Mouse (Mus musculus) mouse embryonic stem cell (cell line): ENCODE measurements around the gene Reln.

ENCODE experiments used
- in situ Hi-C, 2 experiments: fragments of 300-500 bp; cut with MboI; formaldehyde crosslinking; loops; 1 replicate in 1 of 2; 3 replicates in 1 of 2; pipeline ENCODE4 v1.14.3; 2019 to 2020; ENCODE audit warnings: low sequenced_read_pairs in 2 of 2, low pct_unique_long_range_greater_than_20kb in 1 of 2, mixed read lengths in 1 of 2; ENCODE audit not compliant: unreplicated experiment in 1 of 2

Reln gene

DNA sequence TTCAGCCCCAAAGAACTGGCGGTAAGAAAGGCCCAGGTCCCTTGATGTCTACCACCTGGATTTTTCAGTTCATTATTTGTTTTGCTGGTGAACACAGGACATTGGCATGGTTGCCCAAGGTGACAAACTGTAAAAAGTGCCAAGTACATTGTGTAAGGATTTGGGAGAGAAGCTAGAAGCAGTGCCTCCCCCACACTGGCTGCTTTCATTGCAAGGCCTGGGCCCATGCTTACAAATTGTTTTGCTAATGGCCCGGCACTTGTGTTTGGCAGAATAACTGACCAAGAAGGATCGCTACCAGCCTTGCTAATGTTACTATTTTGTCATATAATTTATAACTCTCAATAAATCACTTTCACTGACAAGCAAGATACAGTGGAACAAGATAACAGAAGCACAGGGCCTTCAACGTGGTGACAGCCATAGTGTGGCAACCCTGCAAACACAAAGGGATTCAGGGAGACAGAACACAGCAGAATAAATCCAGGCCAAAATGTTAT is 425.2 kb downstream of the Reln start:
- in situ Hi-C loops, result no loop called here

DNA sequence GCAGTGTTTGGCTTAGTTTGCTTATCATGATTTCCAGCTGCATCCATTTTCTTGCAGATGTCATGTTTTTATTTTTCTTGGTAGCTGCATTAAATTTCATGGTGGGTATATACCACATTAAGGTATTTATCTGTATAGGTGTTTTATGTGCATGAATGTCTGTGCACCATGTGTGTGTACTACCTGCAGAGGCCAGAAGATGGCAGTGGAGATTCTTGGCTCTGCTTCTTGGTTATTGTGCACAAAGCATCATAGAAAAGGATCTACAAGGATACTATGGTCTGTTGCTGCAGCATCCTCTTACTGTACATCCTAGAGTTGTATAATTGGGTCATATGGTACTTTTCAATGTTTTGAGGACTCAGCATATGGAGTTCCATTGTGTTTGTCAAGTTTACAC is 428.5 kb downstream of the Reln start:
- in situ Hi-C loops, result no loop called here

DNA sequence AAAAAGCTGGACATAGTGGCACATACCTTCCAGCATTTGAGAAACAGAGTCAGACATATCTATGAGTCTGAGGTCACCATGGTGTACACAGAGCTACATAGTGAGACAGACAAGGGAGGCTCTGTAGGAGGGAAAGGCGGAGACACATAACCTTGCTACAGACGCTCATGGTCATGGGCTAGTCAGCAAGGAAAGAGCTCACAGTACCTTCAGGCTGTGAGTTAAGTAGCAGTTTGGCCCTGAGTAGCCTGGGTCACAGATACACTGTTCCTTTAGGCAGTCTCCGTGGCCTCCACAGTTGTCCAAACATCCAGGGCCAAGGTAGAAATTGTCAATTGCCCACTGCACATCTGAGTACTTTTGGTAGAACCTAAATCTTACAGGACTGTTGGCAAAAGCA is 429.7 kb downstream of the Reln start:
- in situ Hi-C loops, result no loop called here

DNA sequence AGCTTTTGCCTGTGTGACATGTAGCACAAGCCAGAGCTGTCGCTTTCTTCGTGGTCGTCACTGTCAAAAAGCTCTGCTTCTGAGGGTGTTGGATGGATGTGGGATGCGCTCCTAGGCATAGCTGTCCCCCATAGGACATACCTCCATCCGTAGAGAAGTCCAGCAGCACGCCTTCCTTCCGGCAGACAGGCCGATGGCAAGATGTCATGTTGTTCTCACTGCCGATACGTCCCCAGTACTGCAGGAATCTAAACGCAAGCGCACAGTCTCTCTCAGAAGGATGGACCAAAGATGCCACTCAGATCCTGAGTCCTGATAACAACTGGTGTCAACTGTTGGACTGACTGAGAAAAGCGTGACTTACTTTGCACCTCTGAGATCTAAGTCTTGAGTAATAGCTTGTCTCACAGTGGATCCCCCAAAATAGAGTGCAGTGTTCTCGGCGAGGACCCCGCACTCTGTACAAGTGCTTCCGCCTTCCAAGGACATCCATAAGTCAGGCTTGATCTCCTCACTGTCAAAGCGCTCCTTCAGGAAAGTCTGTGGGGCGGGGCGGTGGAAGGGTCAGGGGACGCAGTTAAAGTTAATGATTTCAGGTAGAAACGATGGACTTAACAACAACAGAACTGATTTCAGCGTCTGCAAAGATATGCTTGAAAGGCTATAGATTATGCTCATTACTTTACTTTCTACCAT is 431.5 kb downstream of the Reln start:
- in situ Hi-C loops, result no loop called here

DNA sequence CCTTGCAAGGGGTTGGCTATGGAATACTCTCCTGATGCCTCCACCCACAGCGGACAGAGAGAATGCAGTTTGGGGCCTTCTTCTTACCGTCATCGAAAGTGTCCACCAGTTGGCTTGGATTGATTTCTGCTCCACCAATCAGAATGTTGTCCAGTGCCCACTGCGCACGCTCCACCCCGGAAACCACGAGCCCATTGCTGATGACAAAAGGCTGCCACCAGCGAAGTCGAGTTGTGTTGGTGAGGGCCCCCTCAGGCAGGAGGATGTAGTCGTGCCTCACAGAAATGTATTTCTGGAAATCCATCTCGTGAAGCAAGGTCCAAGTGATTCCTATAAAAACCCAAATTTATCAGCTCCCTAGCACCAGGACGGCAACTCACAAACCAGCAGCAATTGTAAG is 433.8 kb downstream of the Reln start:
- in situ Hi-C loops, result no loop called here

DNA sequence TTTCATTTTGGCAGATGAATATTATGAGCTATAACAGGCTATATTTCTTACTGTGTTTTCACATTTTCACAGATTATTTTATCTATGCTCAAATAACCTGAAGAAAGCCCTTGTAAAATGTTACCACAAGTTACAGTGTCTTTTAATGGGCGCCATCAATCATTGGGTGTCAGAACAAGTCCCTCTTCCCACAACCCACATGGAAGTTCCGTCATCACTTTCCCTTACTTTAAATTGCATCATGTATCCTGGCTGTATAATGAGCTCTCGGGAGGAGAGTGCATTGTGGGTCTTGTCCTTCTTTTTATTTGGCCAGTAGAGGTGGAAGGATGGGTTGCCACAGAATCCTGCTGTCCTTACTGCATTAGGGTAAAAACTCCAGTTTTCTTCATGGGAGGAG is 434.8 kb downstream of the Reln start:
- in situ Hi-C loops, result no loop called here

DNA sequence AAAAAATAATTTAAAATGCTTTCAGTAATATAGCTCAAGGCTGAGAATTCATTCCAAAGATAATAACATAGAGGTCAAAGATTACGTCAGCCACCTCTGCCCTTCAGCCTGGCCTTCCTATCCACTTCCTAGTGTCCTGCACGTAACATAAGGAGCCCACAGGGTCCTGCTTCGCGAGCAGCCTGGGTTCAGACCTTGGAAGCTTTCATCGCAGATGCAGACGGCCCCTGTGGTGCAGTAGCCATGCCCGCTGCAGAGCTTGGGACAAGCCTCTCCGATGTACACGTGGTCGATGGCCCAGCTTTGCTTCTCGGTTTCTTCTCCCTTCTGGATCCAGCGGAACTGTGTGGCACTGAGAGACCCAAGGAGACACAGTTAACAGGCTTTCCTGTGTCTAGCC is 443.1 kb downstream of the Reln start:
- in situ Hi-C loops, result no loop called here

DNA sequence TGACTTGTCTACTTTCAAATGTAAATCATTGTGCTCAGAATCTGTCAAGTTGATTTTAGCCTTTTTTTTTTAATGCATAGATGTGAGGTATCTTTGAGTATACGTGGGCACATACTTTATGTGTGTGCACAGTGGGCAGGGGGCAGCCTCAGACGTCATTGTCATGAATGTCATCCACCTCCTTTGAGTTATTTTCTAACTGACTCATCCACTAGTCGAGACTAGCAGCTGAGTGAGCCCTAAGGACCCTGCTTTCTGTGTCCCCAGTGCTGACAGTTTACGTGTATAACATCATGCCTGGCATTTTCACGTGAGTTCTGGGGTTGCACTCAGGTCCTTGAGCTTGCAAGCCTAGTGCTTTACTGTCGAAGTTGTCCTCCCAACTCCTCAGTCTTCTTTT is 443.6 kb downstream of the Reln start:
- in situ Hi-C loops, result no loop called here

DNA sequence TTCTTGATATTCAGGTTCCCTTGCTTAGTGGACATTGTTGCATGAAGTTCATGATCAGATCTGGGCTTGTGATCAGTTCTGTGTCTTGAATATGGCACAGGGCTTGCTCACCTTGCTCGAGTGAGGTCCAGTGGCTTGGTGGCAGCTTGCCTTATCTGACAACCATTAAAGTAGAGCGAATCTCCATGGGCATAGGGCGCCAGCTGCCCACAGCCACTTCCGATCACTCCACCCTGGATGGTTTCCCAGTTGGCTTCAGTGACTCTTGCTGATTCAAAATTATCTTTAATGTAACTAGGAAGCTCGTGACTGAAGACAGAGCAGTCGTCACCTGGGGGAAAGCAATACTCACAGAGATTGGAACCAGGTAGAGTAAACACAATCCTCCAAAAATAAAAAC is 445.6 kb downstream of the Reln start:
- in situ Hi-C loops, result no loop called here

DNA sequence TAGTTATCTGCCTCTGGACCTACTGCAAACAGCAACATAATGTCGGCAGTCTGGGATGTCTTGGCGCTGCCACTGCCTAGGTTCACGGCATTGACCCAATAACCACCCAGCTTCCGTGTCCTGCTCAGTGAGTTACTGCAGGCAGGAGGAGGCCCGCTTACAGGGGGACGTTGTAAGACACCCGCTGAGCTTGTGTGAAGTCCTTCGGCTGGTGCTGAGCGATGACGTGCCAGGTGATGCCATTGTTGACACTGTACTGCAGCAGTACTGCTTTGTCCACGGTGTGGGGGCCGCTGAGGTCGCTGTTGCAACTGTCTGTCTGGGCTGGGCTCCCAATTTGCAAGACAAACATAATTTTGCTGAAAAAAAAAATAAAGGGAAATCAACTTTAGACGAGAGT is 447.9 kb downstream of the Reln start:
- in situ Hi-C loops, result no loop called here

DNA sequence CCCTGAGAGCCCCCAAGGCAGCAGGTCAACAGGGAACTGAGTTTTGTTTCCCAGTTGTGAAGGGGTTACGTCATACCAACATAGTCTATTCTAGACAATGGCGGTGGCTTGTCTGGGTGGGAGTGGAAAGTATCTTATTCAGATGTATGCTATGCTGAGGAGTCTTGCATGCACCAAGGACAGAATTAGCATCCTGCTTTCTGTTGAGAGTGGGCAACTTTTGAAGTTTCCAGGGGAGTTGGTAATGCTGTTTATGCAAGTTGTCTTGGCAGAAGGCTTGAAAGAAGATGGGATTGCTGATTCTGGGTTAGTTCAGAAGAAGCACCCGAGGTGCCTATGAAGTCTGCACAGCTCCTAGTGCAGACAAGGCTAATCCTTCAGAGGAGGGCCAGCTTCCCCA is 450.3 kb downstream of the Reln start:
- in situ Hi-C loops, result no loop called here

DNA sequence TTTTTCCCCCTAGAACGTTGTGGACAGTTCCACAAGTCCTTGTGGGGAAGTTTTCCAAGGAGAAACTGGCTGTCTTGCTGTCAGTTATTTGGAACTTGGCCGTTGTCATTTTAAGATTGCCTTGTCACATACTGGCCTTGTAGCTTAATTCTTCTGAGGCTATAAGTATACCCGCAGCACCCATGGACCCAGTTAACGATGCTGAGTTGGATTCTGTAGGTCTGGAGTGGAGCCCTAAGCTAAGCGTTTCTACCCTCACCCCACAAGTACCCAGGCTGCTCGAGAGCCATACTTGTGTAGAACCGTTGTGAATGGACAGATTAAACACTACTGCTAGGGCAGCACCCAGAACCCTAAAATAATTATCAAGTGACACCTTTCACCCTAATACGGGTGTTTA is 477.8 kb downstream of the Reln start:
- in situ Hi-C loops, result no loop called here

DNA sequence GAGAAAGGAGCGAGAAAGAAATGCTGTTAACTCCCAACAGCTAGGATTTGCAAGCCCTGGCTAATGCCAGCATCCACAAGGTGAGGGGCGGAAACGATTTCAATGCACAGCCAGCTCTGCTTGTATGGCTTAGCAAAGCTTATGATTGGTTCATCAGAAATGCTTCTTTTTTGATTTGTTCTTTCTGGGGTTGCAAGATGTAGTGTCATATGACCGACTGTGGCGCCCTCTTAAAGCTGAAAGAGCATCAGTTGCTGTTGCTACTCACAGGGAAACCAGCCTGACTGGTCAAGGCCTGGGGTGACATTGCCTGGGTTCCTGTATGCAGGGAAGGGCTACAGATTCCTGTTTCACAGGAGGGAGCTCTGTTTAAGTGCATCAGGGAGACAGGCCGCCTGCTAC is 478.2 kb downstream of the Reln start:
- in situ Hi-C loops, result no loop called here

DNA sequence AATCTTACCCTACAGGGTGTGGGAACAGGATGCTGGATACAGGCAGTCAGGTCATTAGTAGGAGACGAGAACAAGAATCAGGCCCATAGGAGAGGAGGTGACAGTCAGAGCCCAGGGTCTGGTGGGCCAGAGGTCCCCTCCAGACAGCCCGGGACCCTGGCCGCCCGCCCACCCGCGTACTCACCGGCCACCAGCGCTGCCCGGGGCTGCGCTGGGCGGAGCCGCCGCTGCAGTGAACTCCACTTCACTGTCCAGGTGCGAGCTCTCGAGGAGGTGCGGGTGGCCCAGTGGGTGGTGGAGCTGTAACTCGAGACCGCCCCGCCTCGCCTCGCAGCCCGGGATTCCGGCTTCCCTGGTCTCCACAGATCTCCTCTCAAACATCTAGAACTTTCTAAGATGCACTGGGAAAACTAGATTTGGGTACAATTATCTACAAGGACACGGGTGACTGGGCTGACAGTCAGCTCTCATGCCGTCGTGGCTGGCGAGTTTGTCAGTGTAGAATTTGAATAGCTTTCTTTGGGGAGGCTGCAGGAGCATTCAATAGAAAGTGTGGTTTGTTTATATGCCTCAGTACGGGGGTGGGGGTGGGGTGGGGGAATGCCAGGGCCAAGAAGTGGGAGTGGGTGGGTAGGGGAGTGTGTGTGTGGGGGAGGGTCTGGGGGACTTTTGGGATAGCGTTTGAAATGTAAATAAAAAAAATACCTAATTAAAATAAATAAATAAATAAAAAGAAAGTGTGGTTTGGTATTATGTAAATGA is 479.0 kb downstream of the Reln start, which contains the start of gene Slc26a5:
TSS of gene Slc26a5 (minus strand) at position 259 of the 762 bp plus-strand sequence.
- in situ Hi-C loops, result no loop called here

DNA sequence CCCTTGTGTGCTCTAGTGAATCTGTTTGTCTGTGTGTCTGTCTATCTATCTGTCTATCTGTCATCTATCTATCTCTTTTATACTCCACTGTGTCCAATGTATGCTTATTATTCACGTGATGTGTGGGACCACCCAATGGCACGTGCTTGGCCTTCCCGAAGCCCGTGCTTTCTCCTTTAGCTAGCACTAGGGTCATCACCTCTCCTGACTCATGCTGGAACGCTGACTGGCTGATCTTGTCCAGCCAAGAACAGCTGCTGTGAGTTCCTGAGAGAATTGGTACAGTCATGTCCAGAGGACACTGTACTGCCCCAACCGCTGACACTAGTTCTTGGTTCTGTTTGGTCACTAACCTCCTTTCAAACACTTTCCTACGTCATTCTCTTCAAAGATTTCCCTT is 485.8 kb downstream of the Reln start:
- in situ Hi-C loops, result no loop called here

DNA sequence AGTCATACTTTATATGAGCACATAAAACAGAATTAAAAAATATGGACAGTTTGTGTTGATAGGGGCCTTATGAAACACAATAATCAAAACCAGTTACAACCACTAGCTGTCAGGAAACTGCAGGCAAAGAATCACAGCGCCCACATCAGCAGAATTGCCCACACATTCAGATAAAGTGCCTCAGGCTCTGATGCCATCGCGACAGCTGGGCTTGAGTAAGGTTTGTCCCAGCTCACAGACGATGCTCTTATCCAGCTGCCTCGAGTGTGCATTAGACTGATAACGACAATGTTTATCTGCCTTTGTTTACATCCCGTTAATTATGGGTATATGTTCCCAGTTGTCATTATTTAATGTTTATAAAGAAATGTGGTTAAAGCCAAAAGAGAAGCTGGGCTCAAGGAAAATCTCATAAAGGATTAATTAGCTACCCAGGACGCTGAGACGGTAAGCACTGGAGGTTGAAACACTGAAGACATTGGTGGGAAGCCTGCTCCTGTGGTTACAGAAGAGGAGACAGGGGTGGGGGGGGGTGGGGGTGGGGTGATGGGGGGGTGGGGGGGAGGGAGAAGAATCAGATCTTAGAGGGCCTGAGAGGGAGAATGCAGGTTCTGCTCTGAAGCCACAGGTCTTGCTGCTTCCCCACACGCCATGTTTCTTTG is 492.7 kb downstream of the Reln start:
- in situ Hi-C loops, result no loop called here

DNA sequence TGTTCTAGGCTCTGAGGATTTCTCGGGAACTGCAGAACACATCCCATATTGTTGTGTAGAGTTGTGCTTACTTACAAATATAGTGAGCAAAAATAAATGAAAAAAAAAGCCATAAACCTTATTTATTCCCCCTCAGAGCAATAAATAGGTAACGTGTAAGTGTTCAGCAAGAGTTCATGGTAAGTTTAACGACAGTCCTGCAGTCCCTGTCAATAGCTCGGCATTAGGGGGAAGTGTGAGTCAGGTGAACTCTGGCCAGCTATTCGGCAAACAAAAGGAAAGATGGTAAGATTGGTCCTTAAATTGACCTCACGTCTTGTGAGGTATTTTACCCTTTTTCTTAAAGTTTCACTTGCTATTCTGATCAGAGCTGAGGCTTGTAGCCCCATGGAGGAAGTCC is 497.1 kb downstream of the Reln start:
- in situ Hi-C loops, result no loop called here

DNA sequence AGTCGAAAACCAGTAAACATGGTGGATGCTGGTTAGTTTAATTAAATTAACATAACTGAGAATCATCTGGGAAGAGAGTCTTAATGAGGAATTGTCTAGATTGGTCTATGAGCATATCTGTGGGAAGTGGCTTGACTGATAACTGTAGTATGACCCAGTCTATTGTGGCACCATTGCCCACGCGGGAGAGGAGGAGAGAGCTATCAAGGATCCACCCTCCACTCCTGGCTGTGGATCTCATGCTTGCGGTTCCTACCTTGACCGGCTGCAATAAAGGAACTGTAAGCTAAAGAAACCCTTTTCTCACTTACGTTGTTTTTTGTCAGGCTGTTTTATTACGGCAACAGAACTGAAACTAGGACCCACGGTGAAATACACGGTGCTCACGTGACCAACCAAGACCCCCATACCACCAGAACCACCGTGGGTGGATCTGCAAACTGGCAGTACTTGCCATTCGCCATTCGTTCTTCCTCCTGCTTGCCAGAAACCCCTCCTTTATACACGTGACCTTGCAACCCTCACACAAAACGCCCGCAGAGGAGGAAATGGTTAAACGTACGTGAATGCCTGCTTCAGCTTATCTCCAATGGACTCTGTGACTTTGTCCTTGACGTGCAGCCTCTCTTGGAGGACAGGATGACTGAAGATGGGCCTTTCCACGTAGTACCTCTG is 497.7 kb downstream of the Reln start:
- in situ Hi-C loops, result no loop called here

DNA sequence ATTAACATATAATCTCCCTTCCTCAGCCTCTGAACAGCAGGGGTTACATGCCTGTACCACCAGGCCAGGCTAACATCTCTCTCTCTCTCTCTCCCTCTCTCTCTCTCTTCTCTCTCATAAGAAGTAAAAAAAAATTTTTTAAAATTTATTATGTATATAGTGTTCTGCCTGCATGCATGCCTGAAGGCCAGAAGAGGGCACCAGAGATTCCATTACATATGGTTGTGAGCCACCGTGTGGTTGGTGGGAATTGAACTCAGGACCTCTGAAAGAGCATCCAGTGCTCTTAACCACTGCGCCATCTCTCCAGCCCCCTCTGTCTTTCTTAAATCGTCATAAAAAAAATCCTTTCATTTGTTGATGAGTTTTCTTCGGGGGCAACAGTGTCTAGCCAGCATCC is 499.8 kb downstream of the Reln start:
- in situ Hi-C loops, result no loop called here
